Mouse (Mus musculus) adrenal gland (tissue): ENCODE data around the gene Slc7a8.

ENCODE experiments used
- intact Hi-C: fragments of 180-260 bp; cut with DNase I; formaldehyde crosslinking; loops from one replicate; pipeline ENCODE4 v1.15.1; 2025

Gene Slc7a8

DNA sequence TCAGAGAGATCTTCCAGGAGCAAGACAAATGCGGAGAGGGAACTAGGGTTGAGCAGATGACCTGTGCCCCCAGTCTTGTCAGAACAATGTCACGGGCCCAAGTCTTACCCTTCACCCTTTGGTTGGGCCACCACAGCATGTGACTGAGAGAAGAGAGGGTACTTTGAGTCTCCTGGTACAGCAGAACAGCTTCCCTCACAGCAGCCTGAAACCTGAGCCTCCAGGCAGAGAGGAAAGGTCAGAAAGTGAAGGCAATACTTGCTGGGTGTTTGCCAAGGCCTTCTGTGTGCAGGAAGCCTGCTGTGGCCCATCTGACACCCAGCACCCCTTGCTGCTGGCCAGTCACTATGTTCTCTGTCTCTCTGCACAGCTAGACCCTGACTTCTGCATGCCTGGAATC lies 39.4 kb downstream of the Slc7a8 start:
- intact Hi-C loops: no loop called here

DNA sequence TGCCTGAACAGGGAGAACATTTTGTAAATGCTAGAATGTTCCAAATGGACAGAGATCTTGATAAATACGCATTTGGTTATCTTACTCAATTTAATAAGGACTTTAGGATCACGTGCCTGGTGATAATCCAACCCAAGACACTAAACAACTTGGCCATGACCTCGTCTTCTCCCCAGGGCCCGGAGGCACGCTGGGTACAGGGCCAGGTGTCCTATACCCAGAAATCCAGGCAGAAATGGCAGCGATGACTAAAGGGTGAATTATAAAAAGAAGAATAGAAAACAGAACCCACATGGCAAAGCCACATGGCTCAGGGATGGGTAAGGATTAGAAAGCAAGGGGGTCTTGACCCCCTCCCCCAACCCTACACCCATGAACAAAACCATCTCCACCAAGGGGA lies 40.0 kb downstream of the Slc7a8 start:
- intact Hi-C loops: no loop called here

DNA sequence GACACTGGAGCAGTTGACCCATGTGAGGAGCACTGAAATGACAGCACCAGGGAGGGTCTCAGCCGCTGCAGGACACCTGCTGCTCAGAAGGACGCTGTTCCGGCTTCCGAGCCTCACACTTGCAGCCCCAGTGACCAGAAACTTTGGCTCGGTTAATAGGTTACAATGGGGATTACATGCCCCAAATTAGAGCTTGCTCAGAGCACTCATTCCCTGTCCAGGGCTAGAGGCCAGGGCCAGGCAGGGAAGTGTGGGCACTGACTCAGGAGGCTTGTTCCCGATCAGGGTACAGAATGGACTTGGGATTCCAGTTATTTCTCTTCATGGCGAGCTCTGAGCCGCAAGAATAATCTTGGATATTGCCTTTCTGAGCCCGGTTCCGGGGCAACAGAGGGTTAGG lies 44.1 kb downstream of the Slc7a8 start:
- intact Hi-C loops: loop anchor here (5.0 kb wide), 1 partner anchor 35 kb away; no protein-coding TSS in a partner anchor

DNA sequence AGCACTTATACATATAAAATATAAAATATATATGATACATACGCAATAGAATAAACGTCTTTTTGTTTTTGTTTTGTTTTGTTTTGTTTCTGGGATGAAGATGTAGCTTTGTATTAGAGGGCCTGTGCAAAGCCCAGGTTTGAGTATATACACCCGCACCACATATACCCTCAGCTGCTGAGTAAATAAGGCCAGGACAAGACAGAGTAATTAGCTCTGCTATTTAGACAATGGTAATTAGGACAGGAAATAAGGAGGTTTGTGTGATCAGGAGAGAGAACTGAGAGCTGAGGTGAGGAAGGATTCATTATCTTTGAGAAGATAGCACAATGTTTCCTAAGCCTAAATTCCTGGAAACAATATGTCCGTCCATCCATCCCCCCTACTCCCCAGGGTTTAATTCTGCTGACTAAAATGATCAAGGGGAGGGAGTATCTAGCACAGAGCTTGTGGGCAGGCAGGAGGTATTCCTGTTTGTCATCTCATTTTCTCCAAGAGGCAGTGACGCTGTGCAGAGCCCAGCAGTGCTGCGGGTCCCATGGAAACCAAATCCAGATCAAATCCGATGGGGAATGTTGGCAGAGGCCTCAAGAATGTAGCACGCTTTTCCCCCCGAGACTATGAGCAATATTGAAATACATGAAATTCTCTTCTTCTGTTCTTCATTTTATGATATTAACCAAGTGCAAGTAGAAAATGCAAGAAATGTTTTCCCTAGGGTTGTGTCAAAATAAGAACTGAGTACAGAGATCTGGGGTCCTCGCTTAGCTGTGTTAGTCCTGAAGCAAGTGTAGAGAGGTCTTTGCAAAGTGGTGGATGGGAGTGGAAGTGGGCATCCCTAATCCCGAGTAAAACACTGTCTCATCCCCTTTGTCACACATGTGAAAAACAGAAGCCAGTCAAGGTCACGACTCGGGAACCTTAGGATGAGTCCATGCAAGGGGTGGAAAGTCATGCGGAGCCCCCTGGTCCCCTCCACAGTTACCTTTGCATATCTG lies 44.9 kb downstream of the Slc7a8 start:
- intact Hi-C loops: loop anchor here (5.0 kb wide), 1 partner anchor 35 kb away; no protein-coding TSS in a partner anchor

DNA sequence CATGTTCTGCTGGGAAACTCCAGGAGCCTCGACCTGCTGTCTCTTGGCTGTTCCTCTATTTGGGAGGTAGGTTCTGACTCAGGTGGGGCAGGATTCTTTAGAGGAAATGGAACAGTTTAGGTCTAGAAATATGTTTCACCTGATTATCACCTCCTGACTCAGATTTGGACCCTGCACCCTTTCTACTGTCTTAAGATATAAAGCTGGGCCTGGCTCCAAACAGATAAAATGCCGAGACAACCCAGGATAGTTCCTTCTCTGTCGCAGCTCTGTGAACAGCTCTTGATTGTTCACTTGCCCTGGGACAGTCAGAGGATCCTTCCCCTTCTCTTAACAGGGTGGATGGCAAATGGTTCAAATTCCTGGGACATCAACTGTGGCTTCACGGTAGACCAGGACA lies 46.5 kb downstream of the Slc7a8 start:
- intact Hi-C loops: loop anchor here (5.0 kb wide), 1 partner anchor 37 kb away; no protein-coding TSS in a partner anchor

DNA sequence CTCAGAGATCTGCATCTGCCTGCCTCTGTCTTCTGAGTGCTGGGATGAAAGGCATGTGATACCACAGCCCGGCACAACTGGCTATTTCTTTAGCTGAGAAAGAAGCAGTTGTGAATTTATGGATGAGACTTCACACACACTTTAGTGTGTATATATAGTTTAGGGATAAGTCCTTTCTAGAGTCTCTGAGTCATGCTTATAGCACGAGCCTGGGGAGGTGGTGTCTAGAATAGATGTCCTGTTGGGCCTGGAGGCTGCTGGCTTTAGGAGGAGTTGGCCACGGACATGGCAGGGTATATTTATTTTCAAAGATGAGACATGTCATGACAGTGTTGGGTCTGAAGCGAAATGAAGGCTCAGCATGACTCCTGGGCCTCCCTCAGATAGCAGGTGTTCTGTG lies 47.7 kb downstream of the Slc7a8 start:
- intact Hi-C loops: no loop called here

DNA sequence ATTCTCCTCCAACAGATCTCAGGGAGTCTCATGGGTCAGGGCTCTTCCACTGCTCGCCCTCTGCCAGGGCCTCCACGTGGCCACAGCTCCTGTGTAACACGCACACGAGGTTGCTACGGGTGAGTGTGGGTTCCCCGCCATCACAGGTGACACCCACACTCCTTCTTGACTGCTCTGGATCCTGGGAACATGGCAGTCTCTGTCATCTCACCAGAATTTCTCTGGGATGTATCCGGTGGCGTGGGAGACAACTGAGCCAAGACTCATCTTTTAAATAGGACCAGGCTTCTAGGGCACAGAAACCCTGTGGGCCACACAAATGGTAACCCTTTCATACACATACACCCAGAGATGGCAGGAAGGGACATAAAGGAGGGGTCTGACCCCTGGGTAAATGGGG lies 49.5 kb downstream of the Slc7a8 start:
- intact Hi-C loops: no loop called here

DNA sequence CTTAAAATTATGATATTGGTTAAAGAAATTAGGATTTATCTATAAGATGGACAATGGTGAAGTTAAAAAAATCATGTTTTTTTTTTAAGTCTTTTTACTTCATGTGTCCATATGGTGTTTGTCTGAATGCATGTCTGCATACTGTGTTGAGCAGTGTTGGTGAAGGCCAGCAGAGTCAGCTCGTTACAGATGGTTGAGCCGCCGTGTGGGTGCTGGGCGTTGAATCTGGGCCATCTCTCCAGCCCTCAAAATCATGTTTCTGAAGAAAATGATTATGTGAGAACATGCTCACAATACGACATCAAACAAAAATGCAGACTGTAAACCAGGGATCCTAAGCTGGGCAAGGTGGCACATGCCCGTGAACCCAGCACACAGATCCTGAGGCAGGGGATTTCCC lies 51.4 kb downstream of the Slc7a8 start:
- intact Hi-C loops: no loop called here

DNA sequence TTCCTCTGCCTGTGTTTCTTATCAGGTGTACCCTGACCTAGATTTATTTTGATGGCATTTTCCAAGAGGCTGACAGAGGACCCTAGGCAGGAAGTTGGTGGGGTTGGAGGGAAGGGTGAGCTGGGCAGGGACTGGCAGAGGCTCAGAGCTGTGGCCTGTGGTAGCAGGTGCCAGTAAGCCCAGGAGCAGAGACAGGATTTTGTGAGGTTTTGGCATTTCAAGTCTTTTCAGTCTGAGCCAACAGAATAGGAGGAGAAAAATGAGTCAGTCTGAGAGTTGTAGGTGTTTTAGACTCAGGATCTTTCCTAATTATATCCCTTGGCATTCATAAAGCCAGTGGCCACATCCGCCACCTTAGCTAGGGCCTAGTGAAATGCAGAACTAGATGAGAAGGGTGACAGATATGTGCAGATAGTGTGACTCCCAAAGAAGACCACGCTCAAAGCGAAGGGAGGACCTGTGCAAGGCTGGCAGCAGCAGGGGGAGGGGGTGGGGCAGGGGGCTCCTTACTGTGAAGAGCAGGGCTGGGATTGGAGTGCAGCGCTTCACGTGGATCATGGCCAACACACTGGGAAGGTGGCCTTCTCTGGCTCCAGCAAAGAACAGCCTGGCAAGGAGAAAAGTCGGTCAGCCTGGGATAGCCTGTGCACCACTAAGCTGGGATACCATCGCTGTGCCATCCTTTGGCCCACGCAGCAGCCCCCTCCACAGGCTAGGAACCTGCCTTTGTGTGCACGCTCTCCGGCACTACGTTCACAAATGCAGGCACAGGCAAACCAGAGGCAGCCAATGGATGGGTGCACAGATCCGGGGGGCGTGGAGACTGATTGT lies 52.7 kb downstream of the Slc7a8 start:
- intact Hi-C loops: no loop called here

DNA sequence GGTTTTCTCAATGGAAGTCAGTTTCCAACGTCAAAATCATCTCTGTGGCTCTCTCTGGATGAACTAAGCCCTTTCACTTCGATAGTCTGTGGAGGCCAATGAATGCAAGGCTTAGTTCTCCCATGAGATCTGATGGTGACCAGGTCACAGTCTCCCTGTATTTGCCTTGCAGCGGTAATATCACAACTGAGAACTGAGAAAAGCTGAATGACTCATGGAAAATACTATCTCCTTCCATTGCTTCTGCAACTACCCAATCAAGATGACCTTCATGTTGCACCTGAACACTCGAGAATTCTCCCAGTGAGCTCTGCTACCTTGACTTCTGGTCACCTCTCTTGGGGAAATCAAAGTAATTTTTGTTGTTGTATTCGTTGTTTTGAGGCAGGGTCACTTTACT lies 54.2 kb downstream of the Slc7a8 start:
- intact Hi-C loops: no loop called here

DNA sequence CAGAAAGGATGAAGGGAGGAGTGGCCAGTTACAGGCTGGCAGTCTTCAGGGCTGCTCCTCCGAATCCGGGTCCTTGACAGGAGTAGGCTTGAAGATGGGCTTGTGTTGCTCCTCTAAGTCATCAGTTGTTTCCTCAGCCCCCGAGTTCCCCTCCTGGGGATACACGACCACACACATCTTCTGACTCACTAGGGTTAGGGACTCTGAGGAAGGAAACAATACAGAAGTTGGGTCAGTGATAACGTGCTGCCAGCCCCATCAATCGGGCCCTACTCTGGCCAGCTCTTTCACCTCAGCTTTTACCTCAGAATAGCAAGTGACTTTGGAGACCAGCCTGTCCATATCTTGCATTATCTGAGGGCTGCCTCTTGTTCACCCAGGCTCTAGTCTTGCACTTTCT lies 57.7 kb downstream of the Slc7a8 start:
- intact Hi-C loops: no loop called here

DNA sequence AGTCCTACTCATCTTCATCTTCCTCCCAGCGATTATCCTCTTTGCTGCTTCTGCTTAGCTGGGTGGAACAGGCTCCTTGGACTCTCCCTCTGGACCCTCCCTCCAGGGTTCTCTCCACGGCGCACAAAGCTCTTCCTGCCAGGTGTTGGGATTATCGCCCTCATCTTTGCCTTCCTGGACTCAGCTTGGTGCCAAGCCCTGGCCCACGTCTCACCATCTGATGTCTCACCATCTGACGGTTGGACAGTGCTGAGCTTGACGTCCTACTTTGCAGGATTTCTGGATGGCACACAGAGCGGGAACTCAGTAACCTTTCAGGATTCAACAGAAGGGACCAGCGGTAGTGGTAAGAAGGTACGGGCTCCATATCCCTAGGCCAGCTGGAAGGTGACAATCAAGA lies 60.0 kb downstream of the Slc7a8 start:
- intact Hi-C loops: no loop called here

DNA sequence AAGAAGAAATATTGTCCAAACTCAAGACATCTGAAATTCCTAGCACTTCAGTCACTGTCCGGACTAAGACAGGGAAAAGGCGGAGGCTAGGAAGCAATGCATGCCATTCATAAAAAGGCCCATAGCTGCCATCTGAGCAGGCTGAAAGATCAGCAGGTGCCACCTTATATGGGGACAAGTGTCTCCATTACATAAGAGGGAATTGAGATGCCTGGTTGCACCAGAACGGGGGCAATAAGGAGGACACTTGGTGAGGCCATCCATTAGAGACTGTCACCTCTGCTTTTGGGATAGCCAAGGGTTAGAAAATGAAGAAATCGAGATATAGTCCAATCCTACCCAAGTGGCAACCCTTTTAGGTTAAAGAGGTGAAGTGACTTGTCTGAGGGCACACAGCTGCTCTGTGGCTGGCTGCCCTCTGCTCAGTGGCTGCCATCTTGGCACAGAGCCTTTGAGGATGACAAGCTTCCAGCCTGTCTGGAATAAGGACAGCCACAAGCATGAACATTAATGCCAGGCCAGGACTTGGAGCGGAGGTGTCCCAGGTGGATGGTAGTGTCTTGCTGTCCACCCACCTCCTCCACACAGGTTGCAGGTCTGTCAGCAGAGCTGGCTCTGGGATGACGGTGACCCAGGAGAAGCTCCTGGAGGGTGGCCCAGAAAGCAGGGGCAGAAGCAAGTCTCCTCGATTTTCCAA lies 60.9 kb downstream of the Slc7a8 start:
- intact Hi-C loops: no loop called here

DNA sequence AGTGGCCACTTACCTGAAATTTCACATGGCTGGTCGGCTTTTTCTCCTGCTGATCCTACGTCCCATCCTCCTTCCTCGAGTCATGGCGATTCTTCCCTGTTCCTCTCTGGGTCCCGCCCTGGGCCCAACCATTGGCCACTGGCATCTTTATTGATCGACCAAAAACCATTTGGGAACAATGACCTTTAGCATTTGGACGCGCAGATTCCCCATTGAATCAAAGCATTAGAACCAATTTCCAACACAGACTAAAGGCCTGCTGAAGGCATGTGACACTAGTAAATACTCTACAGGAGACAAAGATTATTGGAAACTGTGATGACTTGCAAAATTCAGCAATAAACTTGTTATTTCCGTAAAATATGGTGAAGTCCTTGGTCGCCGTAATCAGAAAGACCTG lies 61.7 kb downstream of the Slc7a8 start:
- intact Hi-C loops: no loop called here

DNA sequence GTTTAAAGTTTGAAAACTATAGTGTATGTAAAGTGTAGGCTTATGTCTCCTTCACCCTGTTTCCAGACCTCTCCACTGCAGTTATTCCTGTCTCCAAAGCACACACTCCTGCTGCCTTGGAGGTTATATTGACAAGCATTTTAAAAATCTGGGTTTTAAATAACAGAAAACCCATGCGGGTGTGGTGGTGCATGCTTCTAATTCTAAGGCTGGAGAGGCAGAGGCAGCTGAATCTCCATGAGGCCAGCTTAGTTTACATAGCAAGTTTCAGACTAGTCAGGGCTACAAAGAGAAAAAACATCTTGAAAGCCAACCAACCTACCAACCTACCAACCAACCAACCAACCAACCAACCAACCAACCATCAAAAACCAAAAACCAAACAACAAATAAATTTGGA lies 66.3 kb downstream of the Slc7a8 start:
- intact Hi-C loops: loop anchor here (1.0 to 2.0 kb wide), 2 partner anchors 70 to 103 kb away; no protein-coding TSS in a partner anchor

DNA sequence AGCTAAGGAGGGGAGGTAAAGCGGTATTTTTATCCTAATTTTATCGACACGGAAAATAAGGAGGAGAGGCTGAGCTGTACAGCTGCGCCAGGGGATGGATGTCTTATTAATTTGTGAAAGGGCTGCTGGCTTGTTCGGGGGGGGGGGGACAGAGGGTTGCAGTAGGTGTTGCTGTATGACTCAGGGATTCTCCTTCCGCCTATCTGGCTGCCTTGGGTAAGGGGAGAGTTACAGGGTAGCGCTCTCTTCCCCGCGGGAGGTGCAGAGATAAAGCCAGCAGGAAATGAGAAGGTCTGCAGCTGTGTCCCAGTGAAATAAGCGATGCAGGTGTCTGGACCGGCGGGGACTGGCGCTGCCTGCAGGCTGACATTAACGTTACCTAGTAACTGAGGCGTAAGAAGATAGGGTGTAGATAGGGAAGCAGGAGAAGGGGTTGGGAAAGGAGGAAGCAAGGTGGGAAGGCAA lies 67.1 kb downstream of the Slc7a8 start:
- intact Hi-C loops: loop anchor here (1.0 to 2.0 kb wide), 2 partner anchors 71 to 104 kb away; no protein-coding TSS in a partner anchor

DNA sequence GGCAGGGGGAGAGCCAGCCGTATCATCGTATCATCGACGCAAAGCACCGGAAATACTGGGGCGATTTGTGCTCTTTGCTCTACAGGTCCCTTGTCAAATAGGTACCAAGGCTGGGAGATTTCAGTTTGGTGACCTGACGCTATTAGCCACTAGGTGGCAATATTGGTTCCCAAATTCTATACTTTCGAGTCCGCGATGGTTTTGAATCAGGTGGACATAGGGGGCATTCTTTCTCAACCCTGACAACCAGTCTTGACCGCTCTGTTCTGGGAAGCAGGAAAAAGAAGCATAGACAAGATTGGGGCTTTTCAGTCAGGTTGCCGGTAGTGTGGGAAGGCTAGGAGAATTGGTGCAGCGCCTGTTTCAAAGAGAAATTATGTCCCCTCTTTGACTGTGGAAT lies 67.6 kb downstream of the Slc7a8 start:
- intact Hi-C loops: loop anchor here (2.0 kb wide), 1 partner anchor 105 kb away; no protein-coding TSS in a partner anchor

DNA sequence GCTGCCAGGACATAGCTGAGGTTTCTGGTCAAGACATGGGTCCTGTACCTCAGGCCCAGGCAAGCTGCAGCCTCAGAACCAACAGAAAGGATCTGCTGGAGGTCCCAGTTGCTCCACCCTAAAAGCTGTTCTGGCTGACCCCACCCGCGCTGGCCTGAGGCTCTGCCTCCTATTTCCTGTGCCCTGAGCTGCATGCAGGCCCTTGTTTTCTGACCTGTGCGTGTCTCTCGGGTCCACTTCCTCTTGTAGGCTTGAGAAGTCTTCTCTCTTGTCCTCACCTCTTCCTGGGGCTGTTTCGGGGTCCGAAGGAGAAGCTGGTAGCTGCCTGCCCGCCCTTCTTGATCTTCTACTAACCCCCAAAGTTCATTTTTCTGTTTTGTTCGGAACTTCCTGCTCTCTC lies 68.9 kb downstream of the Slc7a8 start:
- intact Hi-C loops: no loop called here

DNA sequence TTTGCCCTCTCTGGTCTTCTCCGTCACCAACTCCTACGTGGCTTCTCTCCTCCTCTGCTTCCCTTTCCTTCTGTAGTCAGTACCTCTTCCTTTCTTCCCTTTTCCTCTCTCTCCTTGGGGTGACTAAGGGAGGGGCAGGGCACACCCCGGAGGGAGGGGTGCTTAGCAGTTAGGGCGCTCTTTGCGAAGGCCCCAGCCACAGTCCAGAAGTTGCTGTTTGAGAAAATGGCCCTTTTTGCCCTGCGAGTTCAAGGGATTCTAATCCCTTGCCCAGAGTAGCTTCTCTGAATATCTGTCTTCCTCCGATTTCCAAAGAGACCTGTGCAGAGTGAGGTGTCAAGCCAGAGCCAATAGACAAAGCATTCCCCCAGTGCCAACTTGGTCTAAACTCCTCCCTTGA lies 69.7 kb downstream of the Slc7a8 start, which contains the start of gene Cebpe:
Gene Cebpe, minus strand, starts transcription at position 101 of the 400 bp plus-strand sequence.
- intact Hi-C loops: no loop called here

DNA sequence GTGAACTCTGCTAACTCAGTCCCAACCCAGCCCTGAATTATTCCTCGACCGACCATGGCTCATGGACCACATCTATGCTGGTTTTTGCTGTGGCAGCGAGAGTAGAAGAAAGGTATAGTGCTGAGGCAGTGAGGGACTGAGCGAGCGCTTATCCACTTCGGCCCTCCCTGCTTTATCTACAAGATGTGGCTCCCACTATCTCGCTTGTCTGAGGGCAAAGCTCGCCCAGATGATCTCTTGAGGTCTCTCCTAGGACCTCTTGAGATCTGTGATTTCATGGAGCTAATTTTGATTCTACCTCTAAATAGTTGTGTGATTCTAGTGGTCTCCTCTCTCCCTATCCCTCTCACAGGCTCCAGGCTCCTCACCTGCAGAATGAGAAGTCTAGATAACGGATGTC lies 72.7 kb downstream of the Slc7a8 start:
- intact Hi-C loops: no loop called here
